Mouse (Mus musculus) heart, postnatal 14 days (tissue): ENCODE data around the gene Rab3b. TPM values are rescaled to one million over a fixed set of nuclear protein-coding genes. Genes with fewer than 3 reads are reported as not detected.
"Not testable (repeated sequence)": the region's sequence is repeated elsewhere in the genome, so short reads cannot be mapped to it uniquely, and the experiment has no call there.

Source experiments
- DNase-seq, 2 experiments: peaks; one replicate each; pipeline ENCODE4 v3.0.0; 2021 to 2022
- intact Hi-C: fragments of 180-260 bp; cut with DNase I; formaldehyde crosslinking; loops from one replicate; pipeline ENCODE4 v1.15.1; 2025
- total RNA-seq, 2 experiments: library from RNA; stranded (reverse); gene quantifications; 2 replicates each; pipeline ENCODE4 v1.2.3; 2021

Gene Rab3b
- total RNA-seq, 2 experiments from 2014 or later: 0.22 to 0.36 TPM

DNA sequence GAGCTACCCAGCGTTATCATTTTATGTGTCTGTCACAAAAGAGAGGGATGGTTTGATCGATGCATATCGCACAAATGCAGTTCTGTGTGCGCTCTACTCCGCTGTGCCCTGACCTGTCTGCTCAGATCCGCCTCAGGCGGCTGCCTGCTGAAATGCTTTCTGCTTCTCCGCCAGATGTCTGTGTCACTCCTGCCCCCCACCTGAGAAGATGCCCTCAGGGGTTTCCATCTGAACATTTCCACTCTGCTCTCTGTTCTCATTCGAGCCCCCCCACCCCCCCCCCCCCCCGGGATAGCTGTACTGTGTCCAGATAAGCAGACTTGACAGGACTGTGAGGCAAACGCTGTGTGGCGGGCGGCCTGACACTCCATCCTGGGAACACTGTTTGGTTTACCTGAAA lies 5.0 kb downstream of the Rab3b start:
- DNase-seq: no peak
- intact Hi-C loops: no loop called here

- no peak for DNase-seq
- intact Hi-C loops: no loop called here
Measured at GRCm38 (mm10) chr4:108887456-108887855, 8.6 kb downstream of the Rab3b start.

- DNase-seq: no peak
- intact Hi-C loops: no loop called here
Measured at GRCm38 (mm10) chr4:108890876-108891275, 12.0 kb downstream of the Rab3b start.

DNA sequence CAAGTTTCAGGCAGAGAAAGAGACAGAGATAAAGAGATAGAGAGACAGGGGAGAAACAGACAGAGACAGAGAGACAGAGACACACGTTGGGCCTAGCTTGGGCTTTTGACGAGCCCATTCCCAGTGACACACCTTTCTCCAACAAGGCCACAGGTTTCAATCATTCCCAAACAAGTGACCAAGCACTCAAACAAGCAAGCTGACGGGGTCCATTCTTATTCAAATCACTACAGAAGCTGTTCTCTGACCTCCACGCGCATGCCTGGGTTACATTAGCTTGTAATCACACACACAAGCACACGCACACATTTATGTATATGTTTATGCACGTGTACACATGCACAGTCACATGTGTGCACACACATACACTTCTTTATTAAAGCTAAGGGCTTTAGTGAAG lies 21.6 kb downstream of the Rab3b start:
- no peak for DNase-seq
- intact Hi-C loops: no loop called here

DNA sequence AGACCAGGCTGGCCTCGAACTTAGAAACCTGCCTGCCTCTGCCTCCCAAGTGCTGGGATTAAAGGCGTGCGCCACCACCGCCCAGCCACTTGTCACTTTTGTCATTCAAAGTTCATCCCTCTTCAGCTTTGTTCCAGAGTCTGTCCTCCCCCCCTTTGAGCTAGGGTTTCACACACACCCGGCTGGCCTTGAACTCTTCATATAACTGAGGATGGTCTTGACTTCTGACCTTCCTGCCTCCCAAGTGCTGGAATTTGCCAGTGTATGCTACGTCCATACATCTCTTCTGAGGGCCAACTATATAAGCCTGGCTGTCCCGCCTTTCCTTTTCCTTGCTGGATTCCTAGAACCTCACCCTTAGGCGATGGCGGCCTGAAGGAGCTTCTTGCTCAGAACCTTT lies 24.0 kb downstream of the Rab3b start:
- intact Hi-C loops: no loop called here
- DNase-seq: no peak

- intact Hi-C loops: no loop called here
- no peak for DNase-seq
Measured at GRCm38 (mm10) chr4:108903346-108903745, 24.5 kb downstream of the Rab3b start.

- intact Hi-C loops: no loop called here
Measured at GRCm38 (mm10) chr4:108904076-108904475, 25.2 kb downstream of the Rab3b start.

GRCm38 (mm10) chr4:108904790-108905189 lies 25.9 kb downstream of the Rab3b start:
- intact Hi-C loops: no loop called here
- no peak for DNase-seq

More at GRCm38 (mm10) chr4:108904076-108904475, 25.2 kb downstream of the Rab3b start:
- DNase-seq: no peak

DNA sequence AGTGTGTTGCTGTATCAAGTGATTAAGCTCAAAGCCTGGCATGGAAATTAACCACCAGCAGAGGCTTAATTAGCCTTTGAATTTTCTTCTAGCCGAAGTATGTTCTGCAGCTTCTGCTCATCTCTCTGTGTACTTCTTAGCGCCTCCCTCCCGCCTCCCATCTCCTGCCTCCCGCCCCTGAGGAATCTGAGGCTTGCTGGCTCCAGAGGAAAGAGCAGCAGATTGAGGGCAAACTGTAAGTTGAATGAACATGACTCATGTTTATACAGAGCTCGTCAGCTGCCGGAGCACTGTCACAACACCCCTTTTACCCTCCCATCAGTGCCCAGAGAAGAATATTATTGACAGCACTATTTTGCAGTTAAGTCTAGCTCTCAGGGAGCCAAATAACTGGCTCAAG lies 27.0 kb downstream of the Rab3b start:
- intact Hi-C loops: no loop called here
- DNase-seq: no peak

DNA sequence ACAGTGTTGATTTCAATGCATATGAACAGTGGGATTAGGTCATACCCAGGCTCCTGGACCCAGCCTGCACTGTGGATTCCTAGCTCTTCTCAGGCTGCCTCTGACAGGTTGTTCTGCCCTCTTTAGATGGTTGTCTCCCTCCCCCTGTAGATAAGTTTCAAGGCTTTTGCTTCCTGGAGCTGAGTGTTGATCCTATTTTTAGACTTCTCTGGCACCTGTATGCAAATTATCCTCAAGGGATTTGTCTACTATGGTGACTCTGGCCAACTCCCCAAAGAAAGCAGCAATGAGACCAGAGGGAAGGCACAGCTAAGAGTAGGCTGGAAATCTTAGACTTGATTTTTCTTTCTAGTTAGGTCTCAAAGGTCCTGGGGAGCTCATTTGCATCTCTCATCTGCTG lies 28.6 kb downstream of the Rab3b start:
- DNase-seq: no peak
- intact Hi-C loops: no loop called here

- intact Hi-C loops: no loop called here
- DNase-seq: no peak
Measured at GRCm38 (mm10) chr4:108909872-108910425, 31.1 kb downstream of the Rab3b start.

GRCm38 (mm10) chr4:108911866-108912265 lies 33.0 kb downstream of the Rab3b start:
- no peak for DNase-seq
- intact Hi-C loops: no loop called here

DNA sequence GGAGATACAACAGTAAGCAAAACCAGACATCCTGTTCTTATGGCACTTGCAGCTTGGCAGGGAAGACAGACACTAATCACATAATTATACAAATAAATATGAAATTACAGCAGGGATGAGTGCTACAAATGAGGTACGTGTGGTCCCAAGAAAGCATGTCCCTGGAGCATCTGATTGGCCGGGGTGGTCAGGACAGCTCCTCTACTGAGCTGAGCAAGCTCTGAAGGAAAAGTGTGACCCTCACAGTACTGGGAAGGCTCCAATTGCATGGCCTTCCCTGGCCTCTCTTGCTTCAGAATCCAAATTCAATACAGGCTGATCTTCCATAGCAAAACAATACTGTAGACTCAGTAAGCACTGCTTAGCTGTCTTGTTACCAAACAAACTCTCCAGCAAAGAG lies 34.3 kb downstream of the Rab3b start:
- DNase-seq: no peak
- intact Hi-C loops: no loop called here

DNA sequence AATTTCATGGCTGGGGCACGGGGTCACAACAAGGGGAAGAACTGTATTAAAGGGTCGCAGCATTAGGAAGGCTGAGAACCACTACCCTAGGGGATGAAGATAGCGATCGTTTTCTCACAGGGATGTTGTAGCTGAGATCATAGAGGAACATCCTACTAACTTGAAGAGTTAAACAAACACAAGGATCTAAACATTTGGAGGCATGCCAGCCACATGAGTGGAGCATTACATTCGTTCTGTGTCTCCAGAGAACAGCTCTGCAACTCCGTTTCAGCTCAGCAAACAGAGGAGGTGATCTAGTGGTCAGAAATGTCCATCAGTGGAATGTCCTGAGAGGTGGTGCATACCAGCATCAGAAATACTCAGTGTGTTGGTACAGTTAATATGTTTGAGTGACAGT lies 35.5 kb downstream of the Rab3b start:
- intact Hi-C loops: no loop called here
- DNase-seq: no peak

GRCm38 (mm10) chr4:108915101-108915500 lies 36.2 kb downstream of the Rab3b start:
- DNase-seq: no peak
- intact Hi-C loops: no loop called here

DNA sequence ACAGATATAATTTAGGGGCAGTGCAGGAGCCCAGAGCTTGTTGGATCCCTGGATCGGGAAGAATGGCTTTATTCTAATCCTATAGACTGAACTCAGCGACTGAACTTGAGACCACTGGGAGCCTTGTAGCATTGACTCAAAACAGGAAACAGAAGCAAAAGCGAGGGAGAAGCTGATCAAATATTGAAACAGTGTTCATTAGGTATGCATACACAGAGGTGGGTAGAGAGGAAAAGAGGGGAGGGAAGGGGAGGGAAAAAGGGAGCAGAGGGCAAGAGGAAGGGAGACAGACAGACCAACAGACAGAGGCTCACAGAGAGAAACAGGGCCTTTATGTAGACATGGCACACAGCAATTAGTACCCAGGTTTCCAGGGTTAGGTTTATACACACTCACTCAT lies 38.8 kb downstream of the Rab3b start:
- DNase-seq: no peak

DNA sequence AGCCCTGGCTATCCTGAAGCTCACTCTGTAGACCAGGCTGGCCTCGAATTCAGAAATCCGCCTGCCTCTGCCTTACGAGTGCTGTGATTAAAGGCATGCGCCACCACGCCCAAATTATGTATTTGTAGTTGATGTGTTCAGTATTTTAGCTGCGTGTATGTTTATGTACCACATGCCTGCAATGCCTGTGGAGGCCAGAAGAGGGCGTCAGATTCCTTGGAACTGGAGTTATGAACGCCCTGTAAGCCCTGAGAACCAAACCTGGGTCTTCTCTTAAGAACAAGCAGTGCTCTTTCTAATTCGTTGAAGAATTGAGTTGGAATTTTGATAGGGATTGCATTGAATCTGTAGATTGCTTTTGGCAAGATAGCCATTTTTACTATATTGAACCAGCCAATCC lies 49.1 kb downstream of the Rab3b start:
- DNase-seq, intact Hi-C loops: not testable (repeated sequence)

More for the DNA sequence above, 38.8 kb downstream of the Rab3b start:
- intact Hi-C loops: no loop called here

- no peak for DNase-seq
- intact Hi-C loops: no loop called here
Measured at GRCm38 (mm10) chr4:108933163-108933562, 54.3 kb downstream of the Rab3b start.

DNA sequence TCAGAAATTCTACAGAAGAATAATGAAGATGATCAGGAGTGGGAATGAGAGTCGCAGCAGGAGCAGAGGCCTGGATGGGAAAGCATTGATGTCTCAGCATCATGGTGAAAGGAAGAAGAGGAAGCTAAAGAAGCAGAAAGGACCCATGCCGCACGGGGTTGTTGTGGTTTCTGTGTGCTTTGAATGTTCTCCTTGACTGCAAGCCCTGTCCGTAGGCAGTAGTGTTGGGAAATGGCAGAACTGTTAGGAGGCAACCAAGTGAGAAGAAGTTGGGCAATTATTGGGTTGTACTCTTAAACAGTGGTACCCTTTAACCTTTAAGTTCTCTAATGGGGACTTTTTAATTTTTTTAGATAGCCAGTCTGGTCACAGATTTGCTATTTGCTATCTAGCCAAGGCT lies 56.0 kb downstream of the Rab3b start:
- DNase-seq: no peak
- intact Hi-C loops: no loop called here

GRCm38 (mm10) chr4:108937848-108938771 lies 59.2 kb downstream of the Rab3b start:
- intact Hi-C loops: no loop called here
- DNase-seq: no peak

DNA sequence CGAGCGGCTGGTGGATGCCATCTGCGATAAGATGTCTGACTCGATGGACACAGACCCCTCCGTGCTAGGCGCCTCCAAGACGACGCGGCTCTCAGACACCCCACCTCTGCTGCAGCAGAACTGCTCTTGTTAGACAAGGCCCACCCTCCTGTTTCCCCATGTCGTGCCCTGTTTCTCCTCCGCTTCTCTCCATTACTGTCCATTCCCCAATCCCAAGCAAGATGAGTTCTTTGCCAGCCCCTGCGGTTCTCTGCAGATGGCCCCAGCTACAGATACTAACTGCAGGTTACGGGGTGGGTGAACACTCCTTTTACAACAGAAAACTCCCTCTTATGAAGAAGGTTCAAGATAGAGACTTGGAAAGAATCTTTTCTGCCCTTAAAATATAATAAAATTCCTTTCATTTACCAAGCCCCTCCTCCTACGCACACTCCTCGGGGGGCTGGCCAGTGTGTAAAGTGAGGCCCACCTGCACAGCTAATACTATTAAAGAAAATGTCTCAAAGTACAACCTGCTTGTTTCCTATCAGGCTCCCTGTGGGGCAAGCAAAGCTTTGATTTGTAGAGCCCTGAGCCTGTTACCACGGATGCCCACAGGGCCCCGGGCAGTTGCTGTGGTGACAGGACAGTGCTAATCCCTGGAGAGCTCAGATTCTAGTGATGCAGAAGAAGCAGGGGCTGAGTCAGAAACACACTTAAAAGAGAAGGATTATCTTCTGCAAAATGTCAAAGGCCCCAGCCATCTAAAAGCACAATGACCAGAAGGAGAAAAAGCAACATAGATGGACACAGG lies 62.0 kb downstream of the Rab3b start:
- intact Hi-C loops: no loop called here
- no peak for DNase-seq
